Mouse (Mus musculus) cerebellum, postnatal 4 days (tissue): Measurements from ENCODE around the gene Chrd.

Experiments used
- DNase-seq, 2 experiments: peaks; one replicate each; pipeline ENCODE4 v3.0.0; 2022; ENCODE audit warnings: low spot score in 2 of 2, mixed read lengths in 1 of 2

The Chrd gene

DNA sequence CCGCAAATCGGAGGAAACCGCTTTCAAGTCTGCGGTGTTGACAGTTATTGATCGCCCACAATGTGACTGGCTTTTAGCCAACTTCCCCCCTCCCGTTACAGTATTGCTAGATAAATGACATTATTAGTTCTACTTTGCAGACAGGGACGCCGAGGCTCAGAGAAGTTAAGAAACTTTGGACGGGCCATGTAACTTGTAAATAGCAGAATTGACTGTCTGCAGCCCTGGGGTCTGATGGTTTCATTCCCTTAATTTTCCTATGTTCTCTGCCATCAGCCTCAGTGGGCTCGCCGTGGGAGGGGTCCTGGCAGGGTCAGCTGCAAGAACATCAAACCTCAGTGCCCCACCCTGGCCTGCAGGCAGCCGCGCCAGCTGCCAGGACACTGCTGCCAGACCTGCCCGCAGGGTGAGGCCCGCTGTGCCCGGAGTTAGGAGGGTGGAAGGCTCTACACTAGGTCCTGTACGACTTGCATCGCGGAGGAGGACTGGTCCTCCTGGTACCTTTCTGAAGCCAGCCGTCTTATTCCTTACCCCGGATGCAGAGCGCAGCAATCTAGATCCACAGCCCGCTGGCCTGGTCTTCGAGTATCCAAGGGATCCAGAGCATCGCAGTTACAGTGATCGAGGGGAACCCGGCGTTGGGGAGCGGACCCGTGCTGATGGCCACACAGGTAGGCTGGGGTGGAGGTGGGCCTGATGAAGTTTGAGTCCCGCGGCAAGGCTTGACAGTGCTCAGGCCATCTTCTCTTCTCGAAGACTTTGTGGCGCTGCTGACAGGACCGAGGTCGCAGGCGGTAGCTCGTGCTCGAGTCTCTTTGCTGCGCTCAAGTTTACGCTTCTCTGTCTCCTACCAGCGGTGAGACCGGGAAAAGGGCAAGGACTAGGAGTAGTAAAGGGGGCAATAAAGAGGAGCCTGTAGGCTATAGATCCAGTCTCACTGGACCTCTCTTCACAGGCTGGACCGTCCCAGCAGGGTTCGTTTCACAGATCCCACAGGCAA lies 1.1 kb downstream of the Chrd start, which contains the start of gene Thpo:
TSS of gene Thpo (minus strand) at position 781 of the 1,000 bp plus-strand sequence.
- DNase-seq = peak in 1 of 2 experiments; percentile 47

DNA sequence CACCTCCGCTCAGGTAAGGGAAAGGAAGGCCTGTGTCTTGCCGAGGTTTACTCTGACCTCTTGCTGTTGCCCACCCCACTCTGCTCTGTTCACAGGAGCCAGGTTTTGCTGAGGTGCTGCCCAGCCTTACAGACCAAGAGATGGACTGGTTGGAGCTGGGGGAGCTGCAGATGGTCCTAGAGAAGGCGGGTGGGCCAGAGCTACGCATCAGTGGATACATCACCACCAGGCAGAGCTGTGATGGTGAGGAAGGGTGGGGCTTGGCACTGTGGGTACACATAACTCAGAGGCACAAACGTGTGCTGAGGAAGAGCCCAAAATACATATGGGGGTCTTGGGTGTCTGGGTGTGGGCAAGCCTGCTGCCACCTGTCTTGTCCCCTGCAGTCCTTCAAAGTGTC lies 2.7 kb downstream of the Chrd start:
- DNase-seq = no peak

DNA sequence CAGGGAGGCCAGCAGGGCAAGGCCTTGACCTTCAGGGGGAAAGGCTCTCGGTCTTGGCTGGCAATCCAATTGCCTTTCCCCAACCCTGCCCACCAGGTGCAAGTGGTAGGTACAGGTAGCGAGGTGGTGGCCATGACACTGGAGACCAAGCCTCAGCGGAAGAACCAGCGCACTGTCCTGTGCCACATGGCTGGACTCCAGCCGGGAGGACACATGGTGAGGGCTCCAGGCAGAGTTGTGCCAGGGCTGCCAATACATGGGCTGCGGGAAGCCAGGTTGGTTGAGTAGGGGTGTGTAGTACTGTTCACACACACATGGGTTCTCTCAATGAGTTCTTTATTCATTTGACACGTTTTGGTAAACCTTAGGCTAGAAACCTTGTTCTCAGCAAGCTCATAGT lies 3.2 kb downstream of the Chrd start:
- DNase-seq = no peak

DNA sequence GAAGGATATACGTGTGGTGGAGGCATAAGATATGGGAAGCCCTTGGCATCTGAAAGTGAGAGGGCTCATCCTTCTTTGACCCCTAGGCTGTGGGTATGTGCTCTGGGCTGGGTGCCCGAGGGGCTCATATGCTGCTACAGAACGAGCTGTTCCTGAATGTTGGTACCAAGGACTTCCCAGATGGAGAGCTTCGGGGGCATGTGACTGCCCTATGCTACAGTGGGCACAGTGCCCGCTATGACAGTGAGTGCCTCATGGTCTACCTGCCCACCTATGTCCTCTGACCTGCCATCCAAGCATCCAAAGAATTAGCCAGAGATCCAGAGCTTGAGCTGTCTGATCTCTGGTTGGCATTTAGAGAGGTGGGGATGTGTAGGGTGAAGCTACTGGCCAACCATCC lies 3.9 kb downstream of the Chrd start:
- DNase-seq = no peak

DNA sequence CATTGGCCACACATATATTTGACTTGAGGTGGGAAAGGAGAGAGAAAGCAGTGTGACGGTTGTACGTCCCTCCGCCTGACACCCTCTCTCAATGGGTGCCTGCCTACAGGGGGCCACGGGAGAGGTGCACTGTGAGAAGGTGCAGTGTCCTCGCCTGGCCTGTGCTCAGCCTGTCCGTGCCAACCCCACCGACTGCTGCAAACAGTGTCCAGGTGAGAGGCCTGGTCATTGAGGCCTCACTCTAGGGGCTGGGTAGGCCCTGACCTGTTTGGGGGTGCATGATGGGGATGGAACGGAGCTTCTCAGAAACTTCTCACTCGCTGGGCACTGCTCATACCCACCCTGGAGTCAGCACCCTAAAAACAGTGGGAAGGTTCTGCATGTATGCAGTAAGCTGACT lies 6.9 kb downstream of the Chrd start:
- DNase-seq = no peak

DNA sequence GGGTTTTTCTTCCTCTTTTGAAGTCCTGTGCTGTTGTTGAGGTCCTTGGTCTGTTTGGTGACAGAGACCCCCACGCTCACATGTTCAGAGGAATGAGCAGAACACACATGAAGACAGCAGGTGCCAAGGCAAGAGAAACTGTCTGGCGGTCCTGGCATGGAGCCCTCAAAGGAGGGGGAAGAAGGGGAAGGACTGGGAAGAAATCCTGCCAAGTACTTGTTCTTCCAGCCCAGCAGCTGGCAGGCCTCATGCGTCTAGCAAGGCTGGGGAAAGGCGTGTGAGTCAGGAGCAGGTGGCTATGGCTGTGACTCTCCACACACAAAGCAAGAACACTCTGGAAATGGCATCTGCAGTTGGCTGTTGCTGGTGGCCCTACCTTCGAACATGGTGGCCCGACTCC lies 13.7 kb downstream of the Chrd start:
- DNase-seq = peak in 1 of 2 experiments; percentile 68

DNA sequence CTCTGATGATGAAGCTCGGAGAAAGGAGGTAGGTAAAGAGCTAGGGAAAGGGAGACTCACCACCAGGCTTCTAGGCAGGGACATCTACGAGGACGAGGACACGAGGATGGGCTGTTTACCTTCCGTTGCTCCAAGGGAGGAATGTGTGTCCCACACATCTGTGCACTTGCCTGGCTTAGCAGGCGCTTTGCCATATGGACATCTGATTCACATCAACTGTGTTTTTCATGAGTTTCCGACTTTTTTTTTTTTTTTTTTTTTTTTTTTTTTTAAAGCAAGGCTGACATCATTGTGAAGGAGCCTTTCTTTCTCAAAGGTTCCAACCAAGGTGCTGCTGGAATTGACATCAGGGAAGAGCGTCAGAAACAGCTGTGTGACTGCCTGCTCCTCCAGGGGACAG lies 17.6 kb downstream of the Chrd start:
- DNase-seq = no peak

DNA sequence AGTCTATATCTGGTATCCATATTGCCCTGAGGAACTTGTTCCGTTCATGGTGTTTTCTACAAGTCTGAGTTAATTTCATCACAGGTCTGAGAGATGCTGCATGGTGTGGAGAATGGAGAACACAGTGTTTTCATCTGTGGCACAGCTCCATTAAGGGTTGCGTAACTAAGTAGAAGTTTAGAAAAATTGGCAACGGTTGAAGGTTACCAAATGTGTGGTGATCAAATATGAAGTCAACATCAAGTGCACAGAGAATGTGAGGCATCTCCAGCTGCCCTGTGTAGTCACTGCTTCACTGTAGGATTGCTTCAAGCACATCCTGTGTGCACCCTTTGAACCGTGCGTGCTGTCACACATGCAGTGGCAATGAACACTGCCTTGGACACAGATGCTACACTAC lies 23.1 kb downstream of the Chrd start:
- no peak for DNase-seq

DNA sequence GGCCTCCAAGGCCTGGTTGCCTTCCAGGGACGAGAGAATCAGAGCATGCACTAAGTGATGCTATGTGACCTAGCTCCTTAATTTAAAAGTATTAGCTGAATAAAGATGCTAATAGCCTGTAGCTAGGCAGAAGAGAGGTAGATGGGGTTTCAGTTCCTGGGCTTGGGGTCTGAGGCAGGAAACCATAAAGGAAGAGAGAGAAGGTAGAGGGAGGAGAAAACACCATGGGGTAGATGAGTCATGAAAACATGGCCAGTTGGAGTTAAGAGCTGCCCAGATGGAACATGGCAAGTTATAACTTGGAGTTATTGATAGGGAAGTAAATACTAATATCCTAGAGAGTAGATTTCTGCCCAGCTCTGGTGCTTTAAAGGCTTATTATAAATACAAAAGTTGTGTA lies 24.5 kb downstream of the Chrd start:
- no peak for DNase-seq

DNA sequence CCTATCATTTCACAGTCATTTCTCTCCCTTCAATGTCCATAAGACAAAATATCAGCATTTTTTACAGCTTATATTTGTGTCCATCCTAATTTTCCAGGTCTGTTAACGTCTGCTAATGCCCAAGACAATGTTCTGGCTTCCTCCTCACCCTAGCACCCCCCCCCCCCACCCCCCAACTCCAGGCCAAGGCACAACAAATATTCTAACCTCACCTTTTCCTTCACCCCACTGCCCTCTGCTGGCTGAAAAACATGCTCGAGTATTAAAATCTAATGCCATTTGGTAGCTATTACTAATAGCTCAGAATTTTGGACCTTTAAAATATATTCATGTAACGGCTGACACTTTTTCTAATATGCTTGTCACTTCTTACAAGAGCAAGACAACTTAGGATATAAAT lies 28.8 kb downstream of the Chrd start:
- peak in 1 of 2 experiments; percentile 71 for DNase-seq

DNA sequence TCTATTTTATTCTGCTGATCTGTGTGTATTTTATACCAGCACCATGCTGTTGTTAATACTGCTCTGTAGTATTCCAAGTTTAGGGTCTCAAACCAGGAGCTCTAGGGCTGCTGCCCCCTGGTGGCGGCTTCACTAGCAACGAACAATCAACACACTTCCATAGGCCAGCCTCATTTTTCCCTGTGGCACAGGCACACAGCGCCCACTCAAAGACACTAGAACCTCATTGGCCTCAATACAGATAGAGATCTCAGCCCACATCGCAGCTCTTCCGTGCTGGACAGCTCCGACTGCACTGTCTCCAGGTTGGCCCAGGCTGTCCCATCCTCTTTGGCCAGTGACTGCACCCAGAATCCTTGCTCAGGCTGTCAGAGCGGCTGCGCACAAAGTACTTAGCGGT lies 32.3 kb downstream of the Chrd start:
- DNase-seq = peak in 1 of 2 experiments; percentile 47

DNA sequence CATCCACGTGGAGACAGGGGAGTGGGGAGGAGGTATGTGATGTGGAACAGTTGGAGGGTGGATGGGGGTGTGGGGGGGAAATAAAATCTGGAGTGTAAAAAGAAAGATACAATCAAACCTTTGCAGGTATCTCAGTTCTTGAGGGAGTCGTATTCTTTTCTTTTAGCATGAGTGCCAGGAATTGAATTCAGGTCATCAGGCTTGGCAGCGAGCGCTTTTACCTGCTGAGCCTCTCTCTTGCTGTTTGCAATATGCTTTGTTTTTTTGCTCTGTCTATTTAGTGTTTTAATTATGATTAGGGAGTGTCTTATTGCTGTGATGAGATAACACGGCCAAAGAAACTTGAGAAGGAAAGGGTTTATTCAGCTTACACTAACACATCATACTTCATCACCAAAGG lies 42.1 kb downstream of the Chrd start:
- no peak for DNase-seq

DNA sequence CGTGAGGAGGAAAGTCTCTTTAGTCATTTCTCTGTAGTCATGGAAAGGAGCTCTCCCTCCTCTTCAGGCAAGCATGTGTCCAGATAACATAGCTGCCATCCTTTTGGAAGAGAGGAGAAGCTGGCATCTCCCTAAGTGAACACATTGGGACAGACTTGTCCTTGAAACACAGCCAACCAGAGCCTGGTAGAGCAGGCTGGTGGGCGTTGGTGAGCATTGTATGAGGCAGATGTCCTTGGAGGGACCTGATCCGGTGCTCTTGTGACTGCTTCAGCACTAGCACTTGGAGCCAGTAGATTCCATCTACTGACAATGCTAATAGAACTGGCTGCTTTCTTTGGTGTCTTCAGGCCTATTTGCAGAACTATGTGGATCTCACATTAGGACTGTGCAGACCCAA lies 46.9 kb downstream of the Chrd start:
- DNase-seq = no peak

DNA sequence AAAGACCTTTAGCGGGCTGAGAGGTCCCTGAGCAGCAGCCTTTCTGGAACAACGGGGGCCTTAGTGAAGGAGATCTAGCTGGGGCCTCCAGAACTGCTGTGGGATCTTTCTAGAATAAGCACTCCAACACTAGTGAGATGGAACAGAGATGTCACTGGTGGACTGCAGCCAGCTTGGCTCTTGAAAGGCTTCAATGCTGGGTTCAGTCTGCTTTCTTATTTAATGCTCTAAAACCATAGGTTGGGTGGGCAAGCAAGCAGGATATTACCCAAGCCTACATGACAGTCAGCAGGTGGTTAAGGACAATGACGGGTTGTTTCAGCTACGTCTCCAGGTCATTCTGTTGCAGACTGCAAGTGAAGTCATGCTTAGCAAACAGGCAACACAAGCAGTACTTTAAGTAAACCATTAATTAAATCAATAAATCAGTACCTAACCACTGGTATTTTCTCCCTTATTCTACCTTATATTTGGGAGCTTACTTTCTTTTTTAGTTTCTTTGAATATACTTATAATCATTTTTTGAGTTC lies 48.2 kb downstream of the Chrd start:
- no peak for DNase-seq

DNA sequence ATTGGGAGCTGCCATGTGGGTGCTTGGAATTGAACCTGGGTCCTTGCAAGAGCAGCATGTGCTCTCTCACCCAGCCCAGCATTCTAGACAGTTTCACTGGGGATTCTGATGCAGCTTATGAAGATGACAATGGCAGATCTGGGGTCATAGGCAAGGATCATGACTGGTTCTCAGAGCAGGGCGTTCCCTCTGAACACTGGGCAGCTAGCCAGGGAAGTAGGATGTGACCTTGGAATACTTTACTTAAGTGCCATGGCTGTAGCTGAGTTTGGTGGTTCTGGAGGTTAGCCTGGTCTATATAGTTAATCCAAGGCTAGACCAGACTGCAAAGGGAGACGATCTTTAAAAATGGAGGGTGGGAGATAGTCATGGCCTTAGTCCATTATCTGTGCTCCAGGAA lies 51.0 kb downstream of the Chrd start:
- DNase-seq = no peak

DNA sequence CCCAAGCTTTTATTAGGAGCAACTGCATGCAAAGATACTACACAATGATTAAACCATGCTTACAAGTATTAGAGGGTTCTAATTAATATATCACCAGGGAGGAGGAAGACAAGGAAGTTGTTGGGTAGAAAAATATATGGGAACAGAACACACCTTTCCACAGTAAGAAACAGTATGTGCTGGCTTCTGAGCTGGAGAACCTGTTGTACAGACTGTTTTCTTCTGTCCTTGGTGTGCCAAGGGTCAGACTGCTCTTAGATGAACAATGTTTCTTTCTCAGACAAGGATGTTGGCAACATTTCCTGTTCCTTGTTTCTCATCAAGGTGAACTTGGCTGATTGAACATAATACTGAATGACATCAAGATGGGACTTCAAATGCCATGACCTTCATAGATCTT lies 51.8 kb downstream of the Chrd start:
- no peak for DNase-seq

DNA sequence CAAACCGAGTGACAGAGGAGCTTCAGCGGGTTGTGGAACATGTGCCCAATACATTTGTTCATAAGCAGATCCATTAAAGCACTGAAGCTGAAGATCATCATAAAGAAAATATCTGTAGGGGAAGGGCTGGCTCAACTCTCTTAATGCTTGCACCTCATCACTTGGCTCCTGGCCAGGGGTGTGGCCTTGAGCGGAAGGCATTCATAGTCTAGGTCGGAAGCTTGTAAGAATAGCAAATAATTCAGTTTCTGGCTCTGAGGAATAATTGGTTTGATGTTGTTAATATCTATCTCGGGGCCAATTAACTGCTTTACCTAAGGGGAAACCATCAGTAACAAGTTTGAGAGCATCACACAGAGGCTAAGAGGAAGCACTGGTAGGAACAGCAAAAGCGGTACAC lies 53.6 kb downstream of the Chrd start:
- DNase-seq = no peak

DNA sequence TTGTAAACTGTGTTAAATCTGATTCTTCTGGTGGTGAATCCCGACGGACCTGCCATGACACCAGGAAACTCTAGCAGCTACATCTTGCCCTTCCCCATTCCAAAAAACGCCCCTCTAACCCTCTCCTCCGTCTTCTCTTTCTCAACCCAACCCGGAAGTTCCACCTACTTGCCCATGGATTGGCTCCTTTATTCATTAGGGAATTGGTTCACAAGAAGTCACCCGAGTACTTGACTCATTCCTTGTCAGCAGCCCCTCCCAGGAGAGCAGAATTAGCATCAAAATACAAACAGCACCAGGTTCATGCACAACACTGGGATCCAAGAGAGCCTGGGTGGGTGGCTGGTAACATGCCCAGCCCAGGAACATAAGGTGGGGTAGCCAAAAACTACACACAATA lies 58.9 kb downstream of the Chrd start:
- DNase-seq = no peak
